Mouse (Mus musculus): ENCODE data around the gene Sap30. TPM values are rescaled to one million over a fixed set of nuclear protein-coding genes. Genes with fewer than 3 reads are reported as not detected.

Sap30 gene
- polyA plus RNA-seq (2015; fragmentation: Illumina TruSeq; extraction: RNeasy Lipid Tissue Mini Kit (QIAGEN cat#74804); ENCODE audit: low read depth, low replicate concordance) = 8.5 TPM

DNA sequence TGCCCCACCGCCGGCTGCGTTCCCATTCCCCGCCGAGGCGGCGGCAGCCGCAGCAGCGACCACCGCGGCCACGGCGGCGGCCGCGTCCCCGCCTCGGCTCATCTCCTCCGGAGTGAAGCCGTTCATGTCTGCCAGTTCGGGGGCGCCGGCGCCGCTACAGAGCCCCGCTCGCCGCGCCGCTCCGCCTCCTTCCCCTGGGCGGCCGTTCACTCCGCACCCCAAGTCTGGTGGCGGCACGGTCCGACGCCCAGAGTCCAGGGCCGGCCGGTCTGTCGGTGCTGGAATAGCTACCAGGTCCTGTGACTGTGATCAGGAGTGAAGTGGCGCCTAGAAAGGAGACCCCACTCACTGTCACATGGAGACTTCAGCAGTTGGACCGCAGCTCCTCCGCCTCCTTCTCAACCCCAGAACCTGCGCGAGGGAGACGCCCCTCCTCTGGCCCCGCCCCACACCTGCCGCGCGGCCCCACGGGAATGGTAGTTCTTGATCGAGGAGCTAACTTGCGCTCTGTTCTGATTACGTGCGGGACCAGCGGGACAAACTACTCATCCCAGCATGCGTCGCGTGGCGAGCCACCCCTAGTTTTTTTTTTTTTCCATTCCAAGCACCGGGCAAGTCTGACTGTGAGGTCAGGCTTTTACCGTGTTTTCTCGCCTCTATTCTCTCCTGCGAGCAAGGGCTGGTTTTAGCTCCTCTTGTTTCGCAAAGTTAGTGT, at the start of gene Sap30:
Gene Sap30 (minus strand): TSS at position 420 of the 715 bp plus-strand sequence.

DNA sequence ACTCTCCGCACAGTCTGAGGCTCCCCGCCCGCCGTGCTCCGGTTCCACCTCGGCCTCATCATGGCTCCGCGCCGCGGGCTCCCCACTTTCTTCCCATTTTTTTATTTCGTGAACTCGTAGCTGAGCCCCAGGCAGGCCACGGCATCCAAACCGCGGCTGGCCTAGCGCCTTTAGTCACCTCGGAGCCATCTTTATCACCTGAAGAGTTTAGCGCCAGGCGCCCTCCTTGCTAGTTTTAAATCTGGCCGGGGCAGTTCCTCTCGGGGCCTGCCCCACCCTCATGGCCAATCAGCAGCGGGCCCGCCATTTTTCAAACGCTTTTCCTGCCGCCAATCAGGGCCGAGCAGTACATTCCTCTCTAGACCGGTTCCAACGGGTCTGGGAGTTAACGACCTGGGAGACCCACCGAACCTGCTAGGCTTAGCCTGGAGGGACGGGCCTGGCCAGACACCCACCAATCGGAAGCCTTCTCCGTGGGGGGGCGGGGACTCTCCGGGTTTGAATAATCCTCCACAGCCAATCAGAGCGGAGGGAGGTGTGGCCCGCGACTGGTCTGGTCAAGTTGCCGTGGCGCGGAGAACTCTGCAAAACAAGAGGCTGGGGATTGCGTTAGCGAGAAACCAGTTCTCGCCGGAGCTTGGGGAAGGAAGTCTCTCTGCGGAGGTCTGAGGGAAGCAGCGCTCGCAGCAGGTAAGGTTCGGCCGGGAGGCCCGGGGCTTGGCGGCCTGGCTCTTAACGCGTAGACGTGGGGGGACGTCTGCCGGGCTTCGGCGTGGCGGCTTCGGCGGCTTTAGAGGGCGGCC, 23.9 kb upstream of the Sap30 start, which contains the start of gene Hmgb2:
Gene Hmgb2 (plus strand): TSS at position 592 of the 803 bp plus-strand sequence.

GRCm38 (mm10) chr8:57455765-57456164, 31.9 kb downstream of the Sap30 start, which contains the start of gene Scrg1:
Gene Scrg1 (plus strand): TSS chr8:57455923.

Other genes starting within 250 kb of the Sap30 start
- not detected for gene Hand2, start 166.9 kb downstream of the Sap30 start, polyA plus RNA-seq (2015; fragmentation: Illumina TruSeq; extraction: RNeasy Lipid Tissue Mini Kit (QIAGEN cat#74804); ENCODE audit: low read depth, low replicate concordance)
- 76.7 TPM for gene Scrg1, start 31.9 kb downstream of the Sap30 start, polyA plus RNA-seq (2015; fragmentation: Illumina TruSeq; extraction: RNeasy Lipid Tissue Mini Kit (QIAGEN cat#74804); ENCODE audit: low read depth, low replicate concordance)
- 5.9 TPM for gene Hmgb2, start 24.0 kb upstream of the Sap30 start, polyA plus RNA-seq (2015; fragmentation: Illumina TruSeq; extraction: RNeasy Lipid Tissue Mini Kit (QIAGEN cat#74804); ENCODE audit: low read depth, low replicate concordance)
- 7.7 TPM for gene Galnt7, start 165.2 kb upstream of the Sap30 start, polyA plus RNA-seq (2015; fragmentation: Illumina TruSeq; extraction: RNeasy Lipid Tissue Mini Kit (QIAGEN cat#74804); ENCODE audit: low read depth, low replicate concordance)